Mouse (Mus musculus) left cerebral cortex, postnatal 4 days (tissue): ENCODE results near the gene Tmem262. TPM values are rescaled to one million over a fixed set of nuclear protein-coding genes. Genes with fewer than 3 reads are reported as not detected.

Experiments used
- microRNA-seq: library from miRNA; unstranded; fragments of <30 nt; microRNA quantifications from one replicate; pipeline ENCODE4 v1.2.0, GENCODE M21; 2022
- total RNA-seq, 2 experiments: library from RNA; stranded (reverse); gene quantifications; 2 replicates each; pipeline ENCODE4 v1.2.3; 2021

Gene Tmem262
- total RNA-seq, 2 experiments from 2014 or later = not detected

Small RNAs within 50 kb of the gene (microRNA-seq; reads per million reads assigned to microRNA genes)
- 2.7 reads per million for gene Mir6988

Other genes with a start within 250 kb of the Tmem262 start
- 10 to 100 TPM; 12.1 to 13.4 TPM for gene Frmd8, start 204.8 kb upstream of the Tmem262 start, total RNA-seq
- 1 to 10 TPM; 1.4 to 2.0 TPM for gene Slc25a45, start 202.2 kb upstream of the Tmem262 start, total RNA-seq
- 10 to 100 TPM; 10.2 to 11.7 TPM for gene Tigd3, start 185.9 kb upstream of the Tmem262 start, total RNA-seq
- gene Dpf2, start 167.0 kb upstream of the Tmem262 start, total RNA-seq = 10 to 100 TPM; 76.1 to 84.1 TPM
- 10 to 100 TPM; 11.2 to 14.2 TPM for gene Cdc42ep2, start 155.2 kb upstream of the Tmem262 start, total RNA-seq
- gene Pola2, start 115.8 kb upstream of the Tmem262 start, total RNA-seq = 10 to 100 TPM; 14.3 to 16.4 TPM
- gene Slc22a20, start 93.9 kb upstream of the Tmem262 start, total RNA-seq = not detected
- gene Capn1, start 64.1 kb upstream of the Tmem262 start, total RNA-seq = 10 to 100 TPM; 12.1 to 14.2 TPM
- gene Syvn1, start 33.5 kb upstream of the Tmem262 start, total RNA-seq = 10 to 100 TPM; 38.6 to 39.4 TPM
- gene Mrpl49, start 22.2 kb upstream of the Tmem262 start, total RNA-seq = 10 to 100 TPM; 41.2 to 41.4 TPM
- 100 to 1,000 TPM; 874 to 875 TPM for gene Fau, start 22.2 kb upstream of the Tmem262 start, total RNA-seq
- gene Znhit2, start 18.8 kb upstream of the Tmem262 start, total RNA-seq = 10 to 100 TPM; 25.1 to 27.5 TPM
- 10 to 100 TPM; 69.0 to 71.2 TPM for gene Tm7sf2, start 11.7 kb upstream of the Tmem262 start, total RNA-seq
- gene Vps51, start 2.8 kb upstream of the Tmem262 start, total RNA-seq = 10 to 100 TPM; 96.6 to 96.8 TPM
- 1 to 10 TPM; 1.1 TPM for gene Gm28374, start 2.2 kb downstream of the Tmem262 start, total RNA-seq
- gene Zfpl1, start 4.9 kb downstream of the Tmem262 start, total RNA-seq = 10 to 100 TPM; 50.9 to 51.5 TPM
- gene Cdca5, start 5.0 kb downstream of the Tmem262 start, total RNA-seq = 1 to 10 TPM; 1.5 to 3.0 TPM
- gene AC131692.1, start 14.4 kb downstream of the Tmem262 start, total RNA-seq = not detected
- gene Naaladl1, start 25.7 kb downstream of the Tmem262 start, total RNA-seq = under 1 TPM; 0.14 to 0.32 TPM
- gene Sac3d1, start 38.6 kb downstream of the Tmem262 start, total RNA-seq = 10 to 100 TPM; 25.4 to 25.9 TPM
- 10 to 100 TPM; 36.0 to 41.2 TPM for gene Snx15, start 48.3 kb downstream of the Tmem262 start, total RNA-seq
- gene Batf2, start 61.0 kb downstream of the Tmem262 start, total RNA-seq = not detected
- gene Arl2, start 61.5 kb downstream of the Tmem262 start, total RNA-seq = 10 to 100 TPM; 54.3 to 62.5 TPM
- not detected for gene Majin, start 104.4 kb downstream of the Tmem262 start, total RNA-seq
- not detected for gene Gpha2, start 146.3 kb downstream of the Tmem262 start, total RNA-seq
- gene Ppp2r5b, start 155.8 kb downstream of the Tmem262 start, total RNA-seq = 100 to 1,000 TPM; 189 to 193 TPM
- 10 to 100 TPM; 29.3 to 29.7 TPM for gene Atg2a, start 161.6 kb downstream of the Tmem262 start, total RNA-seq
- gene Ehd1, start 196.7 kb downstream of the Tmem262 start, total RNA-seq = 10 to 100 TPM; 87.1 to 87.7 TPM
- gene Cdc42bpg, start 226.4 kb downstream of the Tmem262 start, total RNA-seq = 1 to 10 TPM; 5.0 to 5.7 TPM